Mouse (Mus musculus) left cerebral cortex, adult 8-10 months (tissue): Measurements from ENCODE around the gene Baz2b. TPM values are rescaled to one million over a fixed set of nuclear protein-coding genes. Genes with fewer than 3 reads are reported as not detected.

ENCODE experiments used
- DNase-seq, 2 experiments: peaks; one replicate each; pipeline ENCODE4 v3.0.0; 2022; ENCODE audit warnings: low spot score in 2 of 2
- total RNA-seq, 4 experiments: library from RNA; stranded (reverse); gene quantifications; 2 replicates each; pipeline ENCODE4 v1.2.4; 2022

Baz2b gene
- total RNA-seq, 4 experiments from 2014 or later: 51.5 to 64.8 (median 61.7) TPM

DNA sequence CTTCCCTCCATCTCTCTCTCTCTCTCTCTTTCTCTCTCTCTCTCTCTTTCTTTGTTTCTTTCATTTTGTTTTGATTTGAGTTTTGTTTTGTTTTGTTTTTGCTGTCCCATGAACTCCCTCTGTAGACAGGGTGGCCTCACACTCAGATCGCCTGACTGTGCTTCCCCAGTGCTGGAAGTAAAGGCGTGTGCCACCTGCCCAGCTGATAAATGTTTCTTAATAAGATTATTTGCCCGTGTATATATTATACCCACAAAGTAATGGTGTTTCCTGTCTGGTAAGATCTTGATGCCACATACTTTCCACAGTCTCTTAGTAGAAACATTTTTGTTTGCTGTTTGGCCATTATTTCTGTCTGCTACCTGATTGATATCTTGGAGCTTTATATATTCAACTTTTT is 198.1 kb downstream of the Baz2b start:
- no peak for DNase-seq

DNA sequence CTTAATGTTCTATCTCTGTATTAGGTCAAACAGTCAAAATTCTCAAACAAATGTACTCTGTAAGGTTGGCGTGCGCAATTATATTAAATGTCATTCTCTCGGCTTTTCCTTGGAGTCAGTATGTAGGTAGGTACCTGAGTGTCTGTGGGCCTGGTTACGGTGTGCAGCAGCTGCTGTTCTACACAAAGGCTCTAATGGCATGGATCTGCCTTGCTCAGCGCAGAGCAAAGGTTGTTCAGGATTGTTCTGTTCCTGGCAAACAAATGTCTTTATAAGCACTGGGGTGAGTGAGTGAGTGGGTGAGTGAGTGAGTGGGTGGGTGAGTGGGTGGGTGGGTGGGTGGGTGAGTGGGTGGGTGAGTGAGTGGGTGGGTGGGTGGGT is 206.0 kb downstream of the Baz2b start:
- DNase-seq: no peak

DNA sequence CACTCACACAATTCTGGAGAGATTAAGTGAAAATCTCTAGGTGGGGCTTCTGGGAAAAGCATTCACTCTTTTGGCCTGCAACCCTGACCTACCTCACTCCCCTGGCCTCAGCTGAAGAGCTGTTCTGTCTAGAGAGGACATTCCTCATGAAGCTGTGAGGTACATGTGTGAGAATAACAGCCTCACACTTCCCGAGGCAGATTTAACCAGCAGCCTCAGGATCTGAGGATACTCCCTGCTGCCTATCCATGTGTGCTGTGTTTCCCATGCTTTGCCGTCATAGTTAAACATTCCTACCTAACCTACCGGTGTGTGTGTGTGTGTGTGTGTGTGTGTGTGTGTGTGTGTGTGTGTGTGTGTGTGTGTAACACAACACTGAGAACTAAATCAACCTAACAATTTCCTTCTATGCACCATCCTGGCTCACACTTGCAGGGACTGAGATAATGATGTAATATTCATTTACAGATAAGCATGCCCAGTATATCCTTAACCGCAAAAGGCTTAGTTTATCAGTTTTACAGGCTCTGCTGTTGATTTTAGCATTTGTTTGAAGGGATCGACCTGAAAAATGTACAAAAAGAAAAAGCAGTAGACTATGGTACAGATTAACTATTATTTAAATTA is 206.5 kb downstream of the Baz2b start:
- DNase-seq: no peak

DNA sequence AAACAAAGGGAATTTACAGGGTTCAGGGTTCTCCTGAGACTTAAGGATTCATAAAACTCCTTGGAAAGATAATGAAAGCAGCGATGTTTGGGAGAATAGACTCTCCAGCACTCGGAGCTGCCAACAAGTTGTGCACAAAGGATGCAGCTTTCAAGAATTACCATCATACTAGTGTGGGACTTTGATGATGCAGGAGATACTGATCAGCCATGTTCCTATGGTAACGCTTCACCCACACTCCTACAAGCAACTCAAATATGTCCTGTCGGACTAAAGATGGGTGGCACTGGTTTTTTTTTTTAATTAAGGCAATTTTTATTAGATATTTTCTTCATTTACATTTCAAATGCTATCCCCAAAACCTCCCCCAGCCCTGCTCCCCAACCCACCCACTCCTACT is 209.4 kb downstream of the Baz2b start:
- DNase-seq: no peak

DNA sequence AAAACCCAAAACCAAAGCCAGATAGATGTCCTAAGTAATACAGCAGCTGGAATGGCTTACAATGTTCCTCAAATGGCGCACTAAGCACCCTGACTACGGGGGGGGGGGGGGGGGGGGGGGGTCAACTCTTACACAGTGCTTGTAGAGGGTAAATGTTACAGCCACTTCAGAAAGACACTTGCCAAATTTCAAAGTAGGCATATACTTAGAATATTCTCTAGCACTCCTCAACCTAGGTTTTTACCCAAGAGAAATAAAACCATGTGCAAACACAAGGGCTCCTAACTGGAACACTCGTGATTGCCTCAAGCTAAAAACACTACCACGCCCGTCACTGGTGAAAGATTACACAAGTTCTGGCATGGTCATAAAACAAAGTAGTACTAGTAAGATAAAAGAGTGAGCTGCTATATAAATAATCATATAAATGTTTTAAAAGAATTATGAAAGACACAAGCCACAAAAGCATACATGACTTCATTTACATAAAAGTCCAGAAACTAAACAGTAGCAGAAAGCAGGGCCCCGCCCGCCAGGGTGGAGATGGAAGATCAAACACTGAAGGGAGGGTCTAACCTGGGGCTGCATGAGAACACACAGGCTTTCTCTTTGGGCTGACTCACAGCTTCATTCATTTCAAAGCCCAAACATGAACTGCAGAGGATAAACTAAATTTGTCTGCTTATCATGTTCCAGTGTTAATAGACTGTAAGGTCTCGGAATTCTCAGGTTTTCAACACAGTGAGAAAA is 212.0 kb downstream of the Baz2b start:
- no peak for DNase-seq

DNA sequence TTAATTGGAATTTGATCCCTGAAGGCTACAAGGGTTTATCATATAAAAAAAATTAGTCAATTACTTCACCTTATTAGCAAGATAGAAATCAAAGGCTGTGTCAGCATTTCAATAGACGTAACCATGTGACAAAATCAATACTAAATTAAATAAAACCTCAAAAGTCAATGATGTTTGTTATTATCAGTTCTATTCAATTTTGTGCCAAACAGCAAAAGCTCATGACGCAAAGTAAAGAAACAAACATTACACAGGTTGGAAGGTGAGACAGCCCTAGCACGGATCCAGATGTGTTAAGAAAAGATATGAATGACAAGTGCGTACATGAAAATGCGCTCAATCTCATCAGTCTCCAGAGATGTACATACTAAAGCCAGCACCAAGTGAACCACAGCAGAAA is 212.7 kb downstream of the Baz2b start:
- DNase-seq: no peak

DNA sequence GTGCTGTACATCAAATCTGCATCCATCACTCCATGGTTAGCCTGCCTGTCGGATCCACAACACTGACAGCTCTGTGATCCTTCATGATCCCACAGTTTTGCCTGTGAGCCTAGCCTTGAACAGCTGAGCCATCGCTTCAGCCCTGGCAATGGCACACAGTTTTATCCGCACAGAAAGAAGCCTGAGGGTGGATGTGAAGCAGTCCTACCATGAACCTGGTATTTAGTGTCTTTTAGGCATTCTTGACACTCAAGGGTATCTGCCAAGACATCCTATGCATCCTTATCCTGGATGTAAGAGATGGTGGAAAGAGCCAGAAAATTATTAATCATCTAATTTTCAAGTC is 216.5 kb downstream of the Baz2b start:
- no peak for DNase-seq

DNA sequence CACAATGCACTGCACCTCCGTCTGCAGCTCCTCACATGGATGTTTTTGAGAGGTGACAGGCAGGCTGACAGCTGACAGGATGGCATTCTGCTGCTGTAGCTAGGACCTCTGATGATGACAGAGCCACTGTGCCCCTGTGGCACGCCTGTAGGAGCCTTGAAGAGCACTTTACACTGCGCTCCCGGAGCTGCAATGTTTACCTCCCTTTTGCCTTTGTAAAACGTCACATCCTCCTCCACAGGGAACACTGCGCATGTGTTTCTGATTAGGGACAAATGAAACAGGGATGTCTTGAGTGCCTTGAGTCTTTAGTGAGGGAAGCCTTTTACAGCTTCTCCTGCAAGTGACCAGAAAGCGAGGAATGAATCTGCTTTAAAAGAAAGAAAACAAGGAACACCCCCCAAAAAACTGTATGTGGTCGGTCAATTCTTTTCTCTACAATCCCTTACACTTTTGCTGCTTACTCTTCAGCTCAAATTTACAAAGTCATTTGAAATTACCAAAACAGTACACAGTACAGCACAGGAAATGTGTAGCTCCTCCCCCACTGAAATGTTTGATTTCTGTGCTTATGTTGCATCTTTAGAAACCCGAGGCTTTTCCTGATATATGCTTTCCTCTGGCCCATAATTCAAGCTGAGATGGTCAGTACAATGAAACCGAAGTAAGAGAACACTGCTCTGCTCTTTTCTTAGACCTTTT is 217.0 kb downstream of the Baz2b start:
- no peak for DNase-seq

DNA sequence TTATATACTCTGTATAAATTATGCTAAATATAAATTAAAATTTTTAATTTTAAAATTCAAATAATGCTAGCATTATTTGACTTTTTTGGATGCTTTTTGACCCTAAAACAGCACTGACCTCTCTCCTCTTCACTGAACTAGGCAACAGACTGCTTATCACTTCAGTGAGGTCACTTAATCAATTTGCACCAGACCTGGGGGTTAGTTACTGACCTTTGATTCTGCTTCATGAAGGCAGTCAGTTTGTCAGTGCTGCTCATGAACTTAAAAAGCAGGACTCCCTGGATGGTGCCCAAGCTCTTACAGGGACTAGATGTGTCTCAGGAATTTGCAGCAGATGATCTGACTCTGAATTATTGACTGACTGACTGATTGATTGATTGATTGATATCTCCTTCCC is 217.9 kb downstream of the Baz2b start:
- DNase-seq: no peak

DNA sequence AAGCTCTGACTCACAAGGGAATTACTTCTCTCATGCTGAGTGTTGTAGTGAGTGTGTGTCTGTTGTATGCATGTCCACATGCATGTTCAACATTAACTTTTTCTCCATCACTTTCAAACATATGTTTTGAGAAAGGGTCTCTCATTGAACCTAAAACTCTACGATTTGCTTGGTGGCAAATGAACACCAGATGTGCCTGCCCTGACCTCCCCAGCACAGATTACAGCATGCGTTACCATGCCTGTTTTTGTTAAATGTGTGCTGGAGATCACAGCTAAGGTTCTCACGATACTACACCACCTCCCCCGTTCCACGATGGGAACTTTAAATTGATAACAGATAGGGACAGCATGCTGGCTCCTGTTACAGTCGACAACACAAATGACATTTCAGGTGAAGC is 222.1 kb downstream of the Baz2b start:
- DNase-seq: no peak

DNA sequence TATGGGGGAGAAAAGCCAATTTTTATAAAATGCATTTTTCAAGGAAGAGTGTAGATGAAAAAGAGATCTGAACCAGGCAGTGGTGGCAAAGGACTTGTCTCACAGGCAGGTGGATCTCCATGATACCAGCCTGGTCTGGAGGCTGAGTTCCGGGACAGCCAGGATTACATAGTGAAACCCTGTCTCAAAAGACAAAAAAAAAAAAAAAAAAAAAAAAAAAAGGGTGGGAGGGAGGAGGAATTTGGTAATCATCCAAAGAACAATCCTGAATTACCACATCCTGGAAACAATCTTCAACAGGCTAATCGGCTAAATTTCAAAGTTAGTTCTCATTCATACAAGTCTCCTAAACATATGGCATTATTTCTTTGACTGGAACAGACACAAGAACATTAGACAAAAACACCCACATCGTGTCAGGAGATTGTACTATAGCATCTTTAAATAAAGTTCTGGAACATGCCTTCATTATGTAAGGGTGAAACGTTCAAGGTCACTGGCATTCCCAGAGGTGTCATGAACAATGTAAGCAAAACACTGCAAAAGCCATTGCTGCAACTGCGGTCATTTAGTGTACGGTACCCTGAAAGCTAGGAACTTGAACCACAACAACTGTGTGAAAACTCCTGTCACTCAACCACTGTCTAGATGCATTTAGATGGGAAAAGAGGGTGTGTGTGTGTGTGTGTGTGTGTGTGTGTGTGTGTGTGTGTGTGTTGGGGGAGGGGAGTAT is 230.0 kb downstream of the Baz2b start:
- DNase-seq: no peak

DNA sequence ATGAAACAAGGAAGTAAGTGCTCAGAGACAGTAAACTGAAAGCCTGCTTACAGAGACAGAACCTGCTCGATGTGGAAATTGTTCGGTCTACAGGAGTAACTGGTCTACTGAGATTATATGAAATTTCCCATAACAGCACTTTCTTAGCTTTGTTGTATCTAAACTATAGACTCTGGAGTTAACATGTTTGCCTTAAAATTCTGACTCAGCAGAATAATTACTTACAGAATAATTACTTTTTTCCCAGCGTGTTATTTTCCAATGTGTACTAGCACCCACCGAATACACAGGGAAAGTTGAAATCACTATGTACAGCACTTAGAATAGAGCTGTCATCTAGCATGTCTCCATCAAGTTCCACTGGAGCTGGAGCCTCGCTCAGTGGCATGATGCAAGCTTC is 233.0 kb downstream of the Baz2b start:
- no peak for DNase-seq

DNA sequence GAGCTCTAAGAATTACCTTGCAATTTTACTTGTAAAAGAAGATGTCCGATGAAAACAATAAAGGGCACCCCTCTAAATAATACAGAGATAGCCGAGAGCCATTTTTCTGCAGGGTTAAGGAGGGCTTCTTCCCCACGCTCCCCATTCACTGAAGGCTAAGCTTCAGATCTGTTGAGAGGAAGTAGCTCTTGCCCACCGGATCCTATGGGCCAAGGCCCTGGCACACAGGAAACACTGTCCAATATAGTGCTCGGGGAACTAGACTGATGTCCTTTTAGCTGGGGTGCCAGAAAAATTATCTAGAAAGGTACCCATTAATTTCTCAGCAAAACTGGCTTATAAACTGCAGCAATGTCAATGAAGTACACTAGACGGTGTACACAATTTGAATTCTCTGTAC is 233.9 kb downstream of the Baz2b start:
- no peak for DNase-seq

DNA sequence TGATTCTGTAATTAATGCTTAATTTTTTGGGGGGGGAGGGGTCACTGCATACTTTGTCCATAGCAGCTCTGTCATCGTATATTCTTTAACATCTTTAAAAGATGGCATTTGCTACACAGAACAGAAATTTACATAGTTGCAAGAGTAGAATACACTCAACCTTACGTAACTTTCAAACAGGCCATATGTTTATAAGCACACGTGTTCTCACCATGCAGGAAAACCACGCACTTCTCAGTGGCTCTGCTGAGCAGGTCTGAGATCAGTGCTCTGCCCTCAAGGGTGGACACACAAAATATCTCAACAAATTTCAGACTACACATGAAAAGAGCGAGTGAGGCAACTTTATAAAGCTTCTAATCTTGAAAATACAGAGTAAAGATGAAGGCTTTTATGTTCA is 235.7 kb downstream of the Baz2b start:
- no peak for DNase-seq

DNA sequence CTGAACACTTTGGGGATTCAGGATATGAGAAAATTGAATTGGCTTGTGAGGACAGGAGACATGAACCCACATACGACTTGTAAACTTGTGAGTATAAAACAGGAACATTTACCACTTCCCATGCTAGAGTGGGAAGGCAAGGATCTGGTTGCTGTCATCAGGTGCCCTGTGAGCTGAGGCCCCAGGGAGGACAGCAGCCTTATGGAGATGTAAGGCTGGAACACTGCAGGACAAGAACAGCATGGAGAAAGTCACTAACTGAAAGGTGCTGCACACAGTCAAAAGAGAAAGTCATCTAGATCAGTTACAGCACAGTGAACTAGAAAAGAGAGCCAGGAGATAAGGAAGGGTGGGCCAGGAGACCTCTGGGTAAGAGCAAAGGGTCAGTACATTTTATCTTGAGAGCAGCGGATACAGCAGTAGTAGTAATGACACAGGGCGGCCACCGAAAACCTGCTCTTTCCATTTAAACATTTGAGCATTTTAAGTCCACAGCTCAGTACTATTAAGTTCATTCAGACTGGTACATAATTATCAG is 236.5 kb downstream of the Baz2b start:
- DNase-seq: no peak

DNA sequence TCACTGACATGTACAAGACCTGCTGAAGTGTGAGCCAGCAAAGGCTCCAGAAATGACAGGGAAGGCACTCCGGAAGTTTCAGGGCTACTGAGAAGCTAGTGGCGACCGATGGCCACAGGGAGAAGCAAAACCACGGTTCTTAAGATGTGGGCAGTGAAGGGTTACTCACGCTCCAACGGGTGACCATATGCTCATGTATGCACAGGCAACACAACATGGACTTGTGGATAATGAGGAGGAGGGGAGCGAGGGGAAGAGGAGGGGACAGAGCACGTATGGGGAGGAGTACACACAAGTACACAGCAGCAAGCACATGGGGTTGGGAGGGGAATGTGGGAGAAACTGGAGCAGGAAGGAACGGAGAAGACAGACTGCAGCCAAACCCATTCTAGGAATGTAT is 239.1 kb downstream of the Baz2b start:
- no peak for DNase-seq

DNA sequence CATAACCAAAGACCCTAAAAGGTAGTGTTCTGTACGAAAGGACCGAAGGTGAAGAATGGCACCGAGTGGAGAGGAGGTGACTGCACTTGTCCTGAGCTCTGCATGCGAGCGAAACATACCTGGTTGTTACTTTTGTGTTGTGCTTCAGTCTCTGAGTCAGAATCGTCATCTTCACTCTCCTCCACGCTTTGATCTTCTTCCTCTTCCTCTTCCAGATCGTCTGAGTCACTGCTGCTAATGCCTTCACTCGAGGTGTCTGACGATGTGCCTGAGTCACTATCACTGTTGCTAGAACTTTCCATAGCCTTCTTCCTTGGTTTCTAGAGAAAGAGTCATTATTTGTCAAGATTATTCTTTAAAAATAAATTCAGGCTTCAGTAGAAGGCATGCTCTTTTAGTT is 240.5 kb downstream of the Baz2b start:
- DNase-seq: no peak

DNA sequence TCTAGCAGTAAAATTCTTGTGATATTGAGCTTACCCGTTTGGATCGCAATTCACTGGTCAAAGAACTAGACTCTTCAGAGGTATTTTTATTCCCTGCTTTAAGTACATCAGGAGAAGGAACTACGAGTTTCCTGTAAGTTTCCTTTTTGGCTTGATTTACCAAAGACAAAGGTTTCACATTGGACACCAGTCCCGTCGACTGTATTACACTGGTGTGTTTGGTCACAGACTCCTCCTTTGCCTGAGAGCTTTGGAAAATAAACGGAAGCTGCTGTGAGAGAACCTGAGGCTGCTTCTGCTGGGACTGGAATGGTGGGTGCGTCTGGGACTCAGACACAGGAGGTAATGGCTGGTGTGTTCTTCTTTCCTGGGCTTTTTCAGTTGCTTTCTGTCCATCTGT is 241.0 kb downstream of the Baz2b start:
- no peak for DNase-seq

DNA sequence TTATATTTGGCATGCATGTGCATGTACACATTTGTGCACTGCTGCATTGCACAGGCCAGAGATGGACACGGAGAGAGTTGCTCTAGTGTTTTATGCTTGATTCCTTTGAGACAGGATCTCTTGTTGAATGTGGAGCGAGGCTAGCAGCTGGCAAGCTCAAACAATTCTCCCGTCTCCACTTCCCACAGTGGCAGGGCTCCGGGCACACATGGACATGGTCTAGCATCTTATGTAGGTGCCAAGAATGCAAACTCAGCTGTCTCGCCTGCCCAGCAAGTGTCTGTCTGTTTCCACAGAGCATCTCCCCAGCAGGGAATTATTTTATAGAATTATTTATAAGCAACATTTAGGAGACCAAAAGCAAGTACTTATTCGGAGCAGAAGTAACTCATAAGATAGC is 243.2 kb downstream of the Baz2b start:
- DNase-seq: no peak

DNA sequence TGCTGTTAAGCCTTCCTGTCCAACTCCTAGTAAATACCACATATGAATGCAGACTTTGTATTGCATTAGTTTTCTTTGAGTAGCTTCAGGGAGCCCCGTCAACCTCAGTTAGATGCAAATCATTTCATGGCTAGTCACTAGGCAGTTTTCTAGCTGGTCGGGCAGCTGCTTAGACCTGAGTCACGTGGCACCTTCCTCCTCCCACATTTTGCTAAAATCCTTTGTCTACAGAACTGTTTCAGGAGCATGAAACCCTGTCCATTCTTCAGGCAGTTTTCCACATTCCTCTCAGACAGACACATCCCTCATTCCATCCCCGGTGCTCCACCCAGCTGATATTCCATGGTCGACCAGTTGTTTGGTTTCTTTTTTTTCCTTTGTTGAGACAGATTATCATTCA is 246.6 kb downstream of the Baz2b start:
- no peak for DNase-seq

DNA sequence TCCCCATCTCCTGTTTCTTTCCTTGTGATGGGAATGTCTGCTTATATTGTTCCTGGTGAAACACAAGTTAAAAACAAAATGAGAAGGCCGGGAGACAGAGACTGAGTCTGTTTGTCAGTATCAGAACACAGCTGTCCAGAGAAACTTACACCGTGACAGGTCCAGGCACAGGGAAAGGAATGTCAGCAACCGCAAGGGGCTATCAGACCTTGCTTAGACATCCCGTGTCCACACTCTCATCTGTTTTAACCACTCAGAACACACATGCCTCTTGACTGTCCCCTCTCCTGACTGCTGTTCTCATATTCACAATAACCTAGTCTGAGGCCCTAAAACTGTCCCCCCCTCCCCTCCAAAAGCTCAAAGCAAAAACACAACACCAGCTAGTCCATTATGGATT is 247.1 kb downstream of the Baz2b start:
- no peak for DNase-seq

DNA sequence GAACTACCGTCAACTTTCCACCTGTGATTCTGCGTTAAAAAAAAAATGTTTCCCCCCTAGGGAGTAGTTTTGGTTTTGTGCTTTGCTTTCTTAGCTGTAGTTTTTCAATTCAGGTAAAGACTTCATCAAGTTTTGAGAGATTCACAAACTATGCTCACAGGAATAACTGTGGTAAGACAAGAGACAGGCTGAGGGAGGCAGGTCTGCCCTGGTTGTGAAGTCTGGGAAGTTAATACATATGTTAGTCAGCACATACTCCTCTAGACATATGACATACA is 249.2 kb downstream of the Baz2b start:
- no peak for DNase-seq
